ENCODE assay signal across 10 mouse cellular contexts in the genomic region with DNA sequence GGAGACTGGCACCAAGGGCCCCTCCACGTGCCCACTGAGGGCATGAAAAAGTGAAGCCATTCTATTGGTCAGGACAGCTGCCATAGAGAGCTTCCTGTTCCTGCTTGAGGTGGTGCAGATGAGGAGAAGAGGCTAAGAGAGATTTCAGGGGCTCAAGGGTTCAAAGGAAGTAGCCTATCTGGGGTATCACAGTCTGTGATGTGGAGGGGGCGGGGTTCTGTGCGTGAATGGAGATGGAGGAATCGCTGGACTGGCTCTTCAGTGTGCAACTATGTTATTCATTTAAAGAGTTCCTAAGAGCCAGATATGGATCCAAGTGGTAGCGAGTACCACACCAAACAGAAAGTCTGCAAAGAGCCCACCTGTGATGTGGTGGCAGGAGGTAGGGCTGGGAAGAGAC. TPM values are rescaled to one million over a fixed set of nuclear protein-coding genes. Genes with fewer than 3 reads are reported as not detected.
DNase-seq lines count a peak whose midpoint lies in the region; ATAC-seq and TF ChIP-seq lines count a peak whose summit lies in the region.
"Had no signal": no experiment of that assay in that cellular context is flagged by ENCODE, and none has a peak within 500 bp of the region (broad histone marks: within the 10 kb centered on the region; RNA-seq: fewer than 3 reads in every experiment).

No protein-coding gene starts in this region.

- no peak overlapping the region for H3K9ac ChIP-seq in heart, embryonic 14.5 days (ENCODE audit: low read length)
- H3K9ac ChIP-seq in embryonic facial prominence, embryonic 12.5 days, result no peak overlapping the region
- no peak overlapping the region for H3K9ac ChIP-seq in hindbrain, postnatal 0 days (replicated peaks; ENCODE audit: low read length)
- H3K9ac ChIP-seq in midbrain, embryonic 12.5 days (replicated peaks), result no peak overlapping the region

- peaks cover 7 to 16% of the 10 kb centered on the region in 2 experiments for H3K4me1 ChIP-seq in heart, embryonic 14.5 days (ENCODE audit: control insufficient read depth in 2 of 2, insufficient read depth in 2 of 2, low read length in 2 of 2)
- peaks cover 7% of the 10 kb centered on the region; the same call in 1 of the 2 replicates for H3K4me1 ChIP-seq in embryonic facial prominence, embryonic 12.5 days
- 0 out of 2 replicates have a peak, but pooled peaks cover 5% of the 10 kb centered on the region for H3K4me1 ChIP-seq in hindbrain, postnatal 0 days (ENCODE audit: insufficient read depth, low read length)
- H3K4me1 ChIP-seq in midbrain, embryonic 12.5 days, result peaks cover 13% of the 10 kb centered on the region

- H3K9me3 ChIP-seq in heart, embryonic 14.5 days (ENCODE audit: control insufficient read depth, low read length), result no peaks in the 10 kb centered on the region
- no peaks in the 10 kb centered on the region for H3K9me3 ChIP-seq in embryonic facial prominence, embryonic 12.5 days
- no peaks in the 10 kb centered on the region for H3K9me3 ChIP-seq in hindbrain, postnatal 0 days (ENCODE audit: low read length)
- no peaks in the 10 kb centered on the region for H3K9me3 ChIP-seq in midbrain, embryonic 12.5 days

- no peak for DNase-seq in heart, postnatal 25 days (ENCODE audit: low spot score)
- DNase-seq in hindbrain, postnatal 0 days (ENCODE audit: low spot score), result no peak
- no peak for DNase-seq in thymus, postnatal 14 days
- no peak for DNase-seq in gastrocnemius, adult 18-20 months (ENCODE audit: low spot score)

- WGBS in heart, embryonic 14.5 days, result 63% methylated on average over 5 of the region's 5 CpGs
- 80% methylated on average over 5 of the region's 5 CpGs for WGBS in embryonic facial prominence, embryonic 12.5 days
- WGBS in hindbrain, postnatal 0 days, result 72% methylated on average over 5 of the region's 5 CpGs
- 73% methylated on average over 5 of the region's 5 CpGs for WGBS in midbrain, embryonic 12.5 days

- TF ChIP-seq CTCF in hindbrain, postnatal 0 days (IDR thresholded peaks at IDR 0.05; ENCODE audit: low read depth), result no peak

- peaks cover 5% of the 10 kb centered on the region; the same call in 1 of the 2 replicates for H3K27me3 ChIP-seq in heart, embryonic 14.5 days (ENCODE audit: control insufficient read depth, insufficient read depth, low read length)
- peaks cover 19% of the 10 kb centered on the region; the same call in 1 of the 2 replicates for H3K27me3 ChIP-seq in embryonic facial prominence, embryonic 12.5 days
- no peaks in the 10 kb centered on the region for H3K27me3 ChIP-seq in hindbrain, postnatal 0 days (ENCODE audit: insufficient read depth, low read length)
- peaks cover 32% of the 10 kb centered on the region for H3K27me3 ChIP-seq in midbrain, embryonic 12.5 days

- intact Hi-C loops in heart, postnatal 25 days (cut with DNase I), result no loop called here

- H3K36me3 ChIP-seq in heart, embryonic 14.5 days (ENCODE audit: control insufficient read depth, insufficient read depth, low read length), result no peaks in the 10 kb centered on the region
- H3K36me3 ChIP-seq in embryonic facial prominence, embryonic 12.5 days, result no peaks in the 10 kb centered on the region
- H3K36me3 ChIP-seq in hindbrain, postnatal 0 days (ENCODE audit: insufficient read depth, low read length), result no peaks in the 10 kb centered on the region
- no peaks in the 10 kb centered on the region for H3K36me3 ChIP-seq in midbrain, embryonic 12.5 days

- ATAC-seq in heart, embryonic 14.5 days (ENCODE audit: insufficient number of reproducible peaks, insufficient read depth, low FRiP score, low read depth), result no peak
- no peak for ATAC-seq in embryonic facial prominence, embryonic 12.5 days (ENCODE audit: insufficient number of reproducible peaks, insufficient read depth, low FRiP score, low TSS enrichment)
- ATAC-seq in hindbrain, postnatal 0 days, result 0 out of 2 replicates have a peak, but pooled peaks have one; percentile 4
- ATAC-seq in midbrain, embryonic 12.5 days (ENCODE audit: low FRiP score, low read depth), result no peak
- ATAC-seq in frontal cortex, adult (ENCODE audit: low TSS enrichment), result no peak

- H3K4me2 ChIP-seq in heart, embryonic 14.5 days (ENCODE audit: low read length), result peak overlapping the region; percentile 62
- peak overlapping the region; percentile 47 for H3K4me2 ChIP-seq in embryonic facial prominence, embryonic 12.5 days (replicated peaks)
- peak overlapping the region; percentile 56 for H3K4me2 ChIP-seq in hindbrain, postnatal 0 days (ENCODE audit: low read depth, low read length)
- peak overlapping the region; percentile 51 for H3K4me2 ChIP-seq in midbrain, embryonic 12.5 days (replicated peaks)

- H3K27ac ChIP-seq in heart, embryonic 14.5 days (replicated peaks in 1 of 2; ENCODE audit: control insufficient read depth in 1 of 2, insufficient read depth in 1 of 2, low read depth in 2 of 2, low read length in 2 of 2), result no peak overlapping the region
- H3K27ac ChIP-seq in embryonic facial prominence, embryonic 12.5 days, result no peak overlapping the region
- no peak overlapping the region for H3K27ac ChIP-seq in hindbrain, postnatal 0 days
- no peak overlapping the region for H3K27ac ChIP-seq in midbrain, embryonic 12.5 days (replicated peaks)

- peak overlapping the region; percentile 14 to 28; a peak in 3 of 4 replicates for H3K4me3 ChIP-seq in heart, embryonic 14.5 days (ENCODE audit: control insufficient read depth in 1 of 2, insufficient read depth in 1 of 2, low read depth in 1 of 2, low read length in 2 of 2)
- H3K4me3 ChIP-seq in embryonic facial prominence, embryonic 12.5 days, result peak overlapping the region; percentile 19; the same call in 1 of the 2 replicates
- H3K4me3 ChIP-seq in hindbrain, postnatal 0 days (ENCODE audit: low read length), result peak overlapping the region; percentile 26; the same call in 1 of the 2 replicates
- peak overlapping the region; percentile 19; the same call in 1 of the 2 replicates for H3K4me3 ChIP-seq in midbrain, embryonic 12.5 days

RNA-seq across cellular contexts. Expression of gene Ppy, which starts 4.7 kb away (rescaled TPM):
- polyA plus RNA-seq in heart, embryonic 14.5 days (2014; fragmentation: Nextera tagmentation; extraction: Ambion mirVana), result not detected in 2 replicates
- total RNA-seq in heart, postnatal 25 days (2021), result not detected
- not detected in 2 replicates for polyA plus RNA-seq in embryonic facial prominence, embryonic 12.5 days (2016; fragmentation: Nextera tagmentation; extraction: Ambion mirVana)
- total RNA-seq in hindbrain, postnatal 0 days (2014; rRNA removed), result not detected in 2 replicates
- polyA plus RNA-seq in hindbrain, postnatal 0 days (2015; fragmentation: Nextera tagmentation; extraction: Ambion mirVana), result not detected in 2 replicates
- not detected in 2 replicates for polyA plus RNA-seq in midbrain, embryonic 12.5 days (2016; fragmentation: Nextera tagmentation; extraction: Ambion mirVana)
- total RNA-seq in gastrocnemius, adult 18-20 months (2021), result not detected
- polyA plus RNA-seq: C2C12; small intestine, adult 2 months had no signal

RNA-seq across cellular contexts. Expression of gene Mpp2, which starts 8.1 kb away (rescaled TPM):
- 6.0 and 6.8 TPM in 2 replicates for polyA plus RNA-seq in heart, embryonic 14.5 days (2014; fragmentation: Nextera tagmentation; extraction: Ambion mirVana)
- total RNA-seq in heart, postnatal 25 days (2021), result 1 to 10 TPM; 2.3 to 2.7 TPM
- 12.7 and 12.8 TPM in 2 replicates for polyA plus RNA-seq in embryonic facial prominence, embryonic 12.5 days (2016; fragmentation: Nextera tagmentation; extraction: Ambion mirVana)
- 49.0 and 49.9 TPM in 2 replicates for total RNA-seq in hindbrain, postnatal 0 days (2014; rRNA removed)
- polyA plus RNA-seq in hindbrain, postnatal 0 days (2015; fragmentation: Nextera tagmentation; extraction: Ambion mirVana), result 25.5 and 26.0 TPM in 2 replicates
- 21.7 and 23.3 TPM in 2 replicates for polyA plus RNA-seq in midbrain, embryonic 12.5 days (2016; fragmentation: Nextera tagmentation; extraction: Ambion mirVana)
- total RNA-seq in gastrocnemius, adult 18-20 months (2021), result 1 to 10 TPM; 1.0 to 1.2 TPM

RNA-seq across cellular contexts. Expression of gene Pyy, which starts 11.2 kb away (rescaled TPM):
- not detected in 2 replicates for polyA plus RNA-seq in heart, embryonic 14.5 days (2014; fragmentation: Nextera tagmentation; extraction: Ambion mirVana)
- total RNA-seq in heart, postnatal 25 days (2021), result not detected
- 0.71 TPM in 1 of 2 replicates, not detected in the other for polyA plus RNA-seq in embryonic facial prominence, embryonic 12.5 days (2016; fragmentation: Nextera tagmentation; extraction: Ambion mirVana)
- 25.8 and 42.9 TPM in 2 replicates for total RNA-seq in hindbrain, postnatal 0 days (2014; rRNA removed)
- 5.7 and 9.5 TPM in 2 replicates for polyA plus RNA-seq in hindbrain, postnatal 0 days (2015; fragmentation: Nextera tagmentation; extraction: Ambion mirVana)
- not detected in 2 replicates for polyA plus RNA-seq in midbrain, embryonic 12.5 days (2016; fragmentation: Nextera tagmentation; extraction: Ambion mirVana)
- not detected for total RNA-seq in gastrocnemius, adult 18-20 months (2021)
- polyA plus RNA-seq: C2C12 had no signal

RNA-seq across cellular contexts. Expression of gene Nags, which starts 48.9 kb away (rescaled TPM):
- not detected in 2 replicates for polyA plus RNA-seq in heart, embryonic 14.5 days (2014; fragmentation: Nextera tagmentation; extraction: Ambion mirVana)
- not detected for total RNA-seq in heart, postnatal 25 days (2021)
- 0.06 TPM in 1 of 2 replicates, not detected in the other for polyA plus RNA-seq in embryonic facial prominence, embryonic 12.5 days (2016; fragmentation: Nextera tagmentation; extraction: Ambion mirVana)
- total RNA-seq in hindbrain, postnatal 0 days (2014; rRNA removed), result not detected in 2 replicates
- 0.09 and 0.14 TPM in 2 replicates for polyA plus RNA-seq in hindbrain, postnatal 0 days (2015; fragmentation: Nextera tagmentation; extraction: Ambion mirVana)
- polyA plus RNA-seq in midbrain, embryonic 12.5 days (2016; fragmentation: Nextera tagmentation; extraction: Ambion mirVana), result not detected in 2 replicates
- not detected for total RNA-seq in gastrocnemius, adult 18-20 months (2021)
- polyA plus RNA-seq: C2C12 had no signal

RNA-seq across cellular contexts. Expression of gene Cd300lg, which starts 55.1 kb away (rescaled TPM):
- polyA plus RNA-seq in heart, embryonic 14.5 days (2014; fragmentation: Nextera tagmentation; extraction: Ambion mirVana), result 4.2 and 4.8 TPM in 2 replicates
- 10 to 100 TPM; 50.1 to 62.2 TPM for total RNA-seq in heart, postnatal 25 days (2021)
- 0.43 and 0.55 TPM in 2 replicates for polyA plus RNA-seq in embryonic facial prominence, embryonic 12.5 days (2016; fragmentation: Nextera tagmentation; extraction: Ambion mirVana)
- total RNA-seq in hindbrain, postnatal 0 days (2014; rRNA removed), result 0.05 and 0.29 TPM in 2 replicates
- 0.19 and 0.40 TPM in 2 replicates for polyA plus RNA-seq in hindbrain, postnatal 0 days (2015; fragmentation: Nextera tagmentation; extraction: Ambion mirVana)
- 0.19 and 0.34 TPM in 2 replicates for polyA plus RNA-seq in midbrain, embryonic 12.5 days (2016; fragmentation: Nextera tagmentation; extraction: Ambion mirVana)
- total RNA-seq in gastrocnemius, adult 18-20 months (2021), result 10 to 100 TPM; 16.1 to 19.0 TPM
- polyA plus RNA-seq: C2C12 had no signal
